Mouse (Mus musculus): Measurements from ENCODE around the gene Nup93. TPM values are rescaled to one million over a fixed set of nuclear protein-coding genes. Genes with fewer than 3 reads are reported as not detected.
A peak's percentile ranks its signal among the peaks of the same experiment; 100 is the strongest.

The Nup93 gene
- total and polyA plus RNA-seq, 3 experiments: 46.0 to 99.6 (median 88.3) TPM

DNA sequence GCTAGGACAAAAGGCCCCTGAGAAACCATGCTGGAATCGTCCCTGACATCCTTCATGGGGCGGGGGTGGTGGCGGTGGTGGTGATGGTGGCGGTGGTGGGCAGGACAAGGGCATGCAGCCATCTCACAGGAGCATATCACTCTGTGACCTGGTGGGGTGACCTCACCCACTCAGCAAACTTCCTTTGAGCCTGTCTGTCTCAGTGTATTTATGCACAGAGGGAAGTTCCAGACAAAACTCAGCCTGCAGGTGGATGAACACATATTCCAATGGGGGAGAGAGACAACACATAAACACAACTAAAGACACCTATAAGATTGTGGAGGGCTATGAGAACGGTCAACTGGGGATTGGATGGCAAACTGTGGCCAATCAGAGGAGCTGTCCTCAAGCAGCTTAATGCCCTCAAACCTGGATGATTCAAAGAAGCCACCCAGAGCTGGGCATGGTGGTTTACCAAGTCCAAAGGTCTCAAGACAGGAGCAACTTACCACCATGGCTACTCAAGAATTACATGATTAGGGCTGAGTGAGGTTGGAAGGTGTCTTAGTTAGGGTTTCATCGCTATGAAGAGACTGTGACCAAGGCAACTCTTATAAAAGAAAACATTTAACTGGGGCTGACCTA lies 150.4 kb downstream of the Nup93 start:
- peak overlapping the region; percentile 57 for H3K9ac ChIP-seq (ENCODE audit: insufficient read depth, low read depth)
- H3K36me3 ChIP-seq (replicated peaks in 1 of 2; ENCODE audit: control insufficient read depth in 1 of 2, insufficient read depth in 1 of 2, low read length in 1 of 2): no peaks in the 10 kb centered on the region
- H3K4me2 ChIP-seq (ENCODE audit: insufficient read depth, low read depth, poor library complexity, severe bottlenecking): peak overlapping the region; percentile 65
- dilution Hi-C loops (cut with MboI; ENCODE audit: extremely low pct_ligation_motif_present, extremely low pct_unique_long_range_greater_than_20kb, low sequenced_read_pairs): no loop called here
- no peaks in the 10 kb centered on the region for H3K27me3 ChIP-seq (replicated peaks)
- H3K79me2 ChIP-seq (replicated peaks; ENCODE audit: control insufficient read depth, extremely low read depth, insufficient read depth, poor library complexity, severe bottlenecking): no peaks in the 10 kb centered on the region
- peaks cover 31 to 48% of the 10 kb centered on the region in 2 experiments for H3K4me1 ChIP-seq (ENCODE audit: control insufficient read depth in 1 of 2, insufficient read depth in 2 of 2)
- no peaks in the 10 kb centered on the region for H3K9me3 ChIP-seq (replicated peaks; ENCODE audit: low read length)
- TF ChIP-seq NRF1 (IDR thresholded peaks at IDR 0.05; ENCODE audit: low read depth, low read length): no peak
- peak; percentile 7; the same call in 1 of the 2 replicates for TF ChIP-seq UBTF (IDR thresholded peaks at IDR 0.05; ENCODE audit: low read depth, low read length)
- TF ChIP-seq IRF4 (IDR thresholded peaks at IDR 0.05; ENCODE audit: low read depth, low read length): no peak
- TF ChIP-seq MXI1 (IDR thresholded peaks at IDR 0.05; ENCODE audit: low read depth, low read length): no peak
- no peak for TF ChIP-seq SIN3A (IDR thresholded peaks at IDR 0.05; ENCODE audit: low read length)
- no peak for TF ChIP-seq USF1 (IDR thresholded peaks at IDR 0.05; ENCODE audit: low read depth, low read length)
- TF ChIP-seq NELFE (IDR thresholded peaks at IDR 0.05; ENCODE audit: low read depth, low read length): peak; percentile 22; the same call in 1 of the 2 replicates
- no peak for TF ChIP-seq ETS1 (conservative IDR thresholded peaks at IDR 0.05; ENCODE audit: low read depth, low read length)
- TF ChIP-seq BHLHE40 (IDR thresholded peaks at IDR 0.05; ENCODE audit: low read depth, low read length): 0 out of 2 replicates have a peak, but pooled peaks have one; percentile 12
- no peak for TF ChIP-seq POLR2AphosphoS2 (IDR thresholded peaks at IDR 0.05; ENCODE audit: low read depth, low read length)
- in situ Hi-C loops (cut with MboI; ENCODE audit: low pct_ligation_motif_present, low pct_unique_long_range_greater_than_20kb, low sequenced_read_pairs): no loop called here
- H3K4me3 ChIP-seq (replicated peaks in 1 of 3; ENCODE audit: low read depth in 2 of 3, low read length in 2 of 3, poor library complexity in 1 of 3): peak overlapping the region; percentile 26 to 47 (median 38)
- DNase-seq (ENCODE audit: extremely low read depth): no peak
- H3K27ac ChIP-seq (ENCODE audit: insufficient read depth, low read depth): peak overlapping the region; percentile 68

DNA sequence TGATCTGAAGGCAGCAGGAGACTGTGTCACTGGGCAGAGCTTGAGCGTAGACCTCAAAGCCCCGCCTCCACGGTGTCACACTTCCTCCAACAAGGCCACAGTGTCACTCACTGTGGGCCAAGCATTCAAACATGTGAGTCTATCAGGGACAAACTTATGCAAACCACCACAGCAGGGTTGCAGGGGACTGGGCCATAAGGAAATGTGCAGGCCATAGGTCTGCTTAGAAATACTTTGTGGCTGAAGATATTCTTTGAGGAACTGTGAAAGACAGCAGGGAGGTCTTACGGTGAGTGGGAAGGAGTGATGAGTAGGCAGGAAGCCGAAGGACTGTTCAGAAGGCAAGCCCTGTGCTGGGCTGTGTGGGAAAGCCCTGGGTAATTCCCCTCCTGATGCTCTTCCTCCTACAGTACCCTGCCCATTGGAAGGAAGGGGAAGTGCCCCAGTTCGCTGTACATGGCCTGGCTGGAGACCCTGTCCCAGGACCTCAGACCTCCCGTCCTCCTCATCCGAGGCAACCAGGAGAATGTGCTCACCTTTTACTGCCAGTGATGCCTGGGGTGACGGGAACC lies 151.1 kb downstream of the Nup93 start:
- Histone ChIP-seq H3K9ac (ENCODE audit: insufficient read depth, low read depth) (no peak overlapping the region; the same call in 1 of the 2 replicates), H3K79me2 (replicated peaks; ENCODE audit: control insufficient read depth, extremely low read depth, insufficient read depth, poor library complexity, severe bottlenecking) (no peaks in the 10 kb centered on the region), H3K4me2 (ENCODE audit: insufficient read depth, low read depth, poor library complexity, severe bottlenecking) (peak overlapping the region; percentile 65; the same call in 1 of the 2 replicates), H3K36me3 (replicated peaks in 1 of 2; ENCODE audit: control insufficient read depth in 1 of 2, insufficient read depth in 1 of 2, low read length in 1 of 2) (no peaks in the 10 kb centered on the region), H3K27ac (ENCODE audit: insufficient read depth, low read depth) (peak overlapping the region; percentile 68), H3K27me3 (replicated peaks) (no peaks in the 10 kb centered on the region), H3K4me1 (ENCODE audit: control insufficient read depth in 1 of 2, insufficient read depth in 2 of 2) (peaks cover 36 to 55% of the 10 kb centered on the region in 2 experiments), H3K9me3 (replicated peaks; ENCODE audit: low read length) (no peaks in the 10 kb centered on the region), H3K4me3 (replicated peaks in 1 of 3; ENCODE audit: low read depth in 2 of 3, low read length in 2 of 3, poor library complexity in 1 of 3) (peak overlapping the region in 1 of 3 experiments; percentile 1)
- in situ Hi-C loops (cut with MboI; ENCODE audit: low pct_ligation_motif_present, low pct_unique_long_range_greater_than_20kb, low sequenced_read_pairs) (no loop called here), dilution Hi-C loops (cut with MboI; ENCODE audit: extremely low pct_ligation_motif_present, extremely low pct_unique_long_range_greater_than_20kb, low sequenced_read_pairs) (no loop called here)
- peak; percentile 97 for DNase-seq (ENCODE audit: extremely low read depth)
- TF ChIP-seq MAFK (IDR thresholded peaks at IDR 0.05; ENCODE audit: insufficient replicate concordance, low read length) (peak; percentile 86), CHD1 (IDR thresholded peaks at IDR 0.05; ENCODE audit: low read depth, low read length) (no peak), KAT2A (IDR thresholded peaks at IDR 0.05; ENCODE audit: insufficient replicate concordance, low read length) (no peak), MYC (IDR thresholded peaks at IDR 0.05; ENCODE audit: low read depth, low read length) (peak; percentile 91), ELF1 (IDR thresholded peaks at IDR 0.05; ENCODE audit: low read depth, low read length) (peak; percentile 75; the same call in 1 of the 2 replicates), TBP (conservative IDR thresholded peaks at IDR 0.05; ENCODE audit: low read depth, low read length) (peak; percentile 67; the same call in 1 of the 2 replicates), ZNF384 (IDR thresholded peaks at IDR 0.05; ENCODE audit: low read depth, low read length) (no peak), MAX (IDR thresholded peaks at IDR 0.05; ENCODE audit: low read length) (0 out of 2 replicates have a peak, but pooled peaks have one; percentile 74), HCFC1 (IDR thresholded peaks at IDR 0.05; ENCODE audit: low read depth, low read length) (peak; percentile 51), CTCF (conservative IDR thresholded peaks at IDR 0.05 in 1 of 2, IDR thresholded peaks at IDR 0.05 in 1 of 2; ENCODE audit: low read depth in 2 of 2, low read length in 2 of 2) (no peak), MXI1 (IDR thresholded peaks at IDR 0.05; ENCODE audit: low read depth, low read length) (peak; percentile 88), BHLHE40 (IDR thresholded peaks at IDR 0.05; ENCODE audit: low read depth, low read length) (peak; percentile 87), MAZ (IDR thresholded peaks at IDR 0.05; ENCODE audit: low read depth, low read length) (0 out of 2 replicates have a peak, but pooled peaks have one; percentile 53), USF1 (IDR thresholded peaks at IDR 0.05; ENCODE audit: low read depth, low read length) (no peak), IRF4 (IDR thresholded peaks at IDR 0.05; ENCODE audit: low read depth, low read length) (peak; percentile 68), POLR2A (IDR thresholded peaks at IDR 0.05; ENCODE audit: low read depth, low read length) (peak; percentile 68), NRF1 (IDR thresholded peaks at IDR 0.05; ENCODE audit: low read depth, low read length) (no peak), PAX5 (IDR thresholded peaks at IDR 0.05; ENCODE audit: low read length) (no peak), ZC3H11A (IDR thresholded peaks at IDR 0.05; ENCODE audit: low read depth, low read length) (no peak), GABPA (IDR thresholded peaks at IDR 0.05; ENCODE audit: insufficient replicate concordance, low read depth, low read length) (no peak), JUND (conservative IDR thresholded peaks at IDR 0.05; ENCODE audit: low read depth, low read length) (no peak; the same call in 1 of the 2 replicates), POLR2AphosphoS2 (IDR thresholded peaks at IDR 0.05; ENCODE audit: low read depth, low read length) (no peak), SIN3A (IDR thresholded peaks at IDR 0.05; ENCODE audit: low read length) (peak; percentile 59; the same call in 1 of the 2 replicates), E2F4 (IDR thresholded peaks at IDR 0.05; ENCODE audit: insufficient replicate concordance, low read depth, low read length) (no peak), NELFE (IDR thresholded peaks at IDR 0.05; ENCODE audit: low read depth, low read length) (no peak), TCF12 (IDR thresholded peaks at IDR 0.05; ENCODE audit: low read depth, low read length) (peak; percentile 78), USF2 (conservative IDR thresholded peaks at IDR 0.05; ENCODE audit: low read depth, low read length) (no peak)
